Mouse (Mus musculus): Measurements from ENCODE around the gene Ppfibp2.
A peak's percentile ranks its signal among the peaks of the same experiment; 100 is the strongest.

Gene Ppfibp2

DNA sequence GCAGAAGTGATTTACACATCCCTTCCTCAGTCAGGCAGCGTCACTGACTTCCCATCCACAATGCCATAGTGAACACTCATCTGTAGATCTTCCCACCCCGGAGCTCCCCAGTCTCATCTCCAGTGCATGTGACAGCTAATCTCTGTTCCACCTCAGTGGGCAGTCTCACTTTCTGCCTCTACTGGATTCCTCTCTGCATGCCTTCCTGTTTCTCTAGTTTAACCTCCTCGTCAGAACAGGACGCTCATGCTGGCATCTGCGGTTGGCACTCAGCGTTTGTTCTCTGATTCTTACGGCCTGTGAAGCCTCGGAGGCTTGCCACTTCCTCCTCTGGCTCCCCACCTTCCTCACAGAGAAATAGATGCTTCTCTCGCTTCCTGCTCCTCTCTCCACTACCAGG lies 112.6 kb downstream of the Ppfibp2 start:
- DNase-seq = peak; percentile 28

DNA sequence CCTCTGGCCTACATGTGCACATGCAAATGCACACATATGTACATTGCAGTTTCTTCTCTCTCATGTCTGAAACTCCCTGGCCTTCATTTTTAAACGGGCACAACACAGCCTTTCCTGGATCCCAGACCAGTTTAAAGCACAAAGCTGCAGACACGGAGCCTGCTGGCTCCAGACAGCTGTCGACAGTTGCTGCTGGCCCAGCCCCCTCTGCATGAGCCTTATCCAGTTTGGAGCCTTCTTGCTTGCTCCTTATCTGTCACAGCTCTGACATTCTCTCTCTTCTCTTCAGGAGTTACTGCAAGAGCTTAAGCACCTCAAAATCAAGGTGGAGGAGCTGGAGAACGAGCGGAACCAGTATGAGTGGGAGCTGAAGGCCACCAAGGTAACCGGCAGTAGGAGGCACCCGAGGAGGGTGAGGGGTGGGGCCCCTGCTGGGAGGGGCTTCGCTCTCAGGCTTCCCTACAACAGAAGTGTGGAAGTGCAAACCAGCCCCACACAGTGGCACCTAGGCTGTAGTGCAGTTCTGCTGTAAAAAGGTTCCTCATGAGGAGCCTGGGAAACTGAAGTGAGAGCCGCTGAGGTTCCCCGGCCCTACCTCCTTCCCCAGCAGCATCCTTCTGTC lies 113.6 kb downstream of the Ppfibp2 start:
- DNase-seq = peak; percentile 62

DNA sequence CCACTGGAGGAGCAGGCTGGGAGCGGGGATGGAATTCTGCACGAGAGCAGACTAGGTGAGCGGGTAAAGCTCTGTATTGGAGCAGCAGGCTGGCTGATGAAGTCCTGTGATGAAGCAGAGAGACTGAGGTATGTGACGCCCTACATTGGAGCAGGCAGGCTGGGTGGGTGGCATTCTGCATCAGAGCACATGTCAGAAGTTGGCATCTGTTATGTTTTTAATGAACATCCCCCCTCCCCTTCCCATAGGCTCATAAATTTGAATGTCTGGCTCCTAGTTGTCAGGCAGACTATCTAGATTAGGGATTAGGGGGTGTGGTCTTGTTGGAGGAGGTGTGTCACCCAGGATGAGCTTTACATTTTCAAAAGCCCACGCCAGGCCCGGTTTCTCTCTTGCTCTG lies 117.7 kb downstream of the Ppfibp2 start:
- peak; percentile 27 for DNase-seq

DNA sequence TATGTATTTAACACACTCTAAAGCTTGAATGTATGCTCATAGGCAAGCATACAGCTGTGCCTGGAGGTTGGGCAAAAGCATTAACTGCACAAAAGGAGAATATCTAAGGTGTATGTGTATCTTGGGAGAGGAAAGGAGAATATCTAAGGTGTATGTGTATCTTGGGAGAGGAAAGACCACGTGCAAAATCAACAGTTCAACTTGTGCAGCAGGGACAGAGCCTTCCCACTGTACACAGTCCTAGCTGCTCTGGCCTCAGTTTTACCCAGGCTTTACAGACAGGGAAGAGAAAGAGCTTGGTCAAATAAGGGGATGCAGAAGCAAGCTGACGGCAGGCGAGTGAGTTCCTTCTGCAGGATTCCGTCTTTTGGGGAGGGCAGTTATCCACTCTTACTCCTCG lies 119.1 kb downstream of the Ppfibp2 start:
- no peak for DNase-seq

DNA sequence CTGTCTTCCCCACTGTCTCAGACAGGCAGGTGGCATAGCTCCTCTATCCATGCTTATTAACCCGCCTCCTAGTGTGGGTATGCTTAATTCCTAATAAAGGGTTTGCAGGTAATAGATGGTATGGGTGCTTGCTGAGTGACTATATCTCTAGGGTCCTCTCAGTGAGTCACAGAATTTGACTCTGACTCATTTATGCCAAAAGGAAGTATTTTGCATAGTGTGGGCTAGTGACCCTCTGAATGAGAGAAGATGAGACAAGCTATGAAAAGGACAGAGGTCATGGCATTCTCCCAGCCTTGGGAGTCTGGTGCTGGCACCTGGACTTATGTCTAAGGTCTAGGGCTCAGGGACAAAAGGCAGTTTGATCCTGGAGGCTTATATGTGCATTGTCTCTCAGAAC lies 125.8 kb downstream of the Ppfibp2 start:
- DNase-seq = no peak

DNA sequence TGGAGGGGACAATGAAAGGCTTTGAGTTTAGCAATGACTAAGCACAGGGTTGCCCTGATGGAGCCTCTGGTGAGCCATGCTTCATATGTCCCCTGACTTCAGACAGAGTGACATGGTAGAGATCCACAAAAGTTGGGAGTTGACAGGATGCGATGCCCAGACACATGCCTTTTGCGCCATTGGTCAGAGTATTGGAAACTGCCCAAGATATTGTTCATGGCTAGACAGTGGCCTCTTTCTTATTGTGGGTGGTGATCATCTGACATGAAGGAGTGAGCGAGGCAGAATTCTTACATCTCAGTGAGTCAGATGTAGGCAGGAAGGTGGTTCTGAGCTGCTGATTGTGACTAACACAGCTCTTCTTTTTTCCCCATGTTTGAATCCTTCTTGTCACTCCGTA lies 127.5 kb downstream of the Ppfibp2 start:
- DNase-seq = peak; percentile 18

DNA sequence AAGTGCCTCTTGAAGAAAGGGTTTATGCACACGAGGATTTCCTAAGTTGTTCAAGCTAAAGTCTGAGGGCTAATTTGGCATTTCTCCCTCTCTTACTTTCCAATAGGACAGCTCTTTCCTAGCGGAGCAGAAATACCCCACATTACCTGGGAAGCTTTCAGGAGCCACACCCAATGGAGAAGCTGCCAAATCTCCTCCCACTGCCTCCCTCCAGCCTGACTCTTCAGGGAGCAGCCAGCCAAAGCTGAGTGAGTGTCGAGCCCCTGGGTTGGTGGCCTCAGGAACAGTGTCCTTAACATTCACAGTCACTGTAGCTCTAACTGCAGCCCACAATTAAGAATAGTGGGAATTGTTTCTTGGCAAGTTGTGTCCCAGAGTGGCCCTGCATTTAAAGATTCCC lies 132.5 kb downstream of the Ppfibp2 start:
- DNase-seq = no peak

DNA sequence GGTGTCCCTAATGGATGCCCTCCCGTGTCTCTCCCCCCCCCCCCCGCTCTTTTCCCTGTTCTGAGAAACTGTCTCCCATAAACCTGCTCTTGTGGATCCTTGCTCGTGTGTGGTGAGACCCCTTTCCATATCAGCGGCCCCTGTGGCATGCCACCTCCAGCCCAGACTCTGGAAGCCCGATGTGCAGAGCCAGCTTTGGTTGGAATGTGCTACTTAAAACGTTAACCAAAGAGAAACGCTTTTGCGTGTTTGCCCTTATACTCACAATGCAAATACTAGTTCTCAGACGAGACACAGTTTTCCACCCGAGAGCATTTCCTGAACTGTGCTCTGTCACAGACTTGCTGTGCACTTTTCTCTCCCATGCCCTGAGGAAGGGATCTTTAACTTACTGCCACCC lies 135.6 kb downstream of the Ppfibp2 start:
- no peak for DNase-seq

DNA sequence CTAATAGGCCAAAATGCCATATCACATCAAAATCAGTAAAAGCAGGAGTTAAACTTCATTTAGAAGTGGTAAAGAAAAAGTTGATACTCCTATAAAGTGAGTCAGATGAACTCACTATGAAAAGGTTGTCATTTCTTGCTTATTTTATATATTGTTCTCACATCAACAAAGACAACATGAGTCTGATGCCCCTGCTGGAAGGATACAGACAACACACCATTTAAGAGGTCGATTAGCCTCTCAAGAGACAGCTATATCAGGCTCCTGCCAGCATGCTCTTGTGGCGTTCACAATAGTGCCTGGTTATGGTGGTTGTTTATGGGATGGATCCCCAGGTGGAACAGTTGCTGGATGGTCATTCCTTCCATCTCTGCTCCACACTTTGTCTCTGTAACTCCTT lies 138.2 kb downstream of the Ppfibp2 start:
- no peak for DNase-seq

DNA sequence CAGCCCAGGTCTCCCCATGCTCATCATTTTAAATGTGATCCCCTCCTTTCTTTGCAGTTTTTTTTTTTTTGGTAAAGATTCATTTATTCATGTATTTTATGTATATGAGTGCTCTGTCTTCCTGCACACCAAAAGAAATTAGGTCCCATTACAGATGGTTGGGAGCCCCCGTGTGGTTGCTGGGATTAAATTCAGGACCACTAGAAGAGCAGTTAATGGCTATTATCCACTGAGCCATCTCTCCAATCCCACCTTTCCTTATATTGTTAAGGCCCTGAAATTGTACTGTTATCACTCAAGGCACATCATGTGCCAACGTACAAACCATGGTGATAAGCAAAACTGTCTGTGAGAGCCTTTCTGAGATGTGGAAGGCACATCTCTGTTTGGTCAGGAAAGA lies 143.7 kb downstream of the Ppfibp2 start:
- DNase-seq = no peak

DNA sequence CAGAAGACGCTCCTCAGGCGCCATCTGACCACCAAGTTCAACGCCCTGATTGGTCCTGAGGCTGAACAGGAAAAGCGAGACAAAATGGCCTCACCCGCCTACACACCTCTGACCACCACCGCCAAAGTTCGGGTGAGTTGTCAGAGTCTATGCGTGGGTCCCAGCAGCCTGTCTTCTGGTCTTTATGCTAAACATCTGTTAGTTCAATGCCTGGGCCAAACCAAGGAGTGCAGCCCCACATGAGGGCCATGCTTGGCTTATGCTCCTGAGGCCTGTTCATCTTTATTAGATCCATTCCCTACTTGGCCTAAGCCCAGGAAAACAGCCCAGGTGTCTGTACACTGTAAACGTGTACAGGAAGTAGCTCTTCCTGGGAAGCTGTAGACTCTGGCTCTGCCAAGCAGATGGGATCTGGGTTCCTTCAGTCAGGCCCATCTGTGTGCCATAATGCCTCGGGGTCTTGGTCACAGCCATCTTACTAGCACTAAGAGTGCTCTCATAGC lies 148.0 kb downstream of the Ppfibp2 start:
- no peak for DNase-seq

DNA sequence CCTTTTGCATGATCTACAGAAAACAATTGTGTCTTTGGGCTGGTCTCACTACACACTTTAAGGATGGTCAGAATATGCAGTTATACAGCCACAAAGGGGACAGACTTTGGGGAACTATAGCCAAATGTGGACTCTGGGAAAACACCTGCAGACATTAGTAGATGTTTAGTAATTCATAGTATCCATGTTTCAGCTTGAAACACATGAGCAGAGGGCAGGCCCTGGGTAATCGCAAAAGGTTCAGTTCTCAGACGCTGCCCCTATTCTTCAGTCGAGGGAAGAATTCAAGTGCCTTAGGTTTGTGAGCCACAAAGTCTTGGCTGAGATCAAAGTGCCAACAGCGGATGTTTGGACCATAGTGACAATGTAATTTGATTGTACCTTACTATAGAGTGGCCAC lies 149.4 kb downstream of the Ppfibp2 start:
- DNase-seq = no peak

DNA sequence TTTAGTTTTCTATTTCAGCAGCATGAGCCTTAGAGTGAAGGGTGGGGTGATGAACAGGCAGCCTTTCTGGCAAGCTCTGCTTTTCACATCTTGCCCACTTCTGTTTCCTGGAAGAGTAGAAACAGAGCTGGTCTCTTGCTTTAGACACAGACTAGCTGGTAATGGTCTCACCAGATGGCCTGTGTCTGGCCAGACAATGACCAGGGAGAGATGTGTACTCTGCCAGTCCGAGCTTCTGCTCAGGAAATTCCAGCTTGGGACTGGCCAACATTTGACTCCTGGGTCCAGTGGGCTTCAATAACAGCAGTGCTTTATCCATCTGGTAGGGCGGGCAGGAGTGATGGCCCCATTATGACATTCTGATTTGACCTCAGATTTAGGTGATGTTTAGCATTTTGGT lies 150.1 kb downstream of the Ppfibp2 start:
- no peak for DNase-seq

DNA sequence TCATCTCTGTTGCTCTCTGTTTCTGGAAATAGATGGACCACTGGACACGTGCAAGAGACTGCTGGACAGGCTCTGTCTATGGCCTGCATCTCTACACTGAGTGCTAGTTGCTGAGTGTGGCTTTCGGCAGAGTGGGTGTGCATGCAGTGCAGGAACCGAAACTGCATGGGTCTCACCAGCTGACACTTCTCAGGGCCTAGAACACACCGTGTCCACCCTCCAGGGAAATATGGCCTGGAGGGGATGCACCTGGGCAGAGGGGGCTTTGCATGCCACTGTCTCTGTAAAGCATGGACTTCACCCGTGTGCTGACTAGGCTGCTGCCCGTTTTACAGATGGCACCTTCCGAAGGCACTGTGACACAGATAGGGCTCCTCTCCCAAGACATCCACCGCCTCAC lies 151.0 kb downstream of the Ppfibp2 start:
- DNase-seq = no peak

DNA sequence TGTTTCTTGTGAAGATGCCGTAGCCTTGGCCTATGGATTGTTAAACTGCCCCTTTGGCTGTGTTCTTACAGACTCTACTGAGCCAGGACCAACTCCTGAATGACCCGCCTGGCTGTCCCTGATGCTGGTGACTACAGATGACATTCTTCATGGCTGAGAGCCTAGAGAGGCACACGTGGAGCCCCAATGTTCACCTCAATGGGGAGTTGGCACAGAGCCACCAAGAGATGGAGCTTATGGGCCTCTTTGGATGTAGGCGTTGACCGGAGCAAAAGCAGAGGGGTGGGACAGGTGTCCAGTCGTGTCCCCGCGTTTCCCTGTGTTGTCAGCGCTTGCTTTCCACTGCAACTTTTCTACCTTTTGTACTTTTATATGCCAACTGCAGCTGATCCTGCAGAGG lies 152.5 kb downstream of the Ppfibp2 start:
- DNase-seq = no peak

DNA sequence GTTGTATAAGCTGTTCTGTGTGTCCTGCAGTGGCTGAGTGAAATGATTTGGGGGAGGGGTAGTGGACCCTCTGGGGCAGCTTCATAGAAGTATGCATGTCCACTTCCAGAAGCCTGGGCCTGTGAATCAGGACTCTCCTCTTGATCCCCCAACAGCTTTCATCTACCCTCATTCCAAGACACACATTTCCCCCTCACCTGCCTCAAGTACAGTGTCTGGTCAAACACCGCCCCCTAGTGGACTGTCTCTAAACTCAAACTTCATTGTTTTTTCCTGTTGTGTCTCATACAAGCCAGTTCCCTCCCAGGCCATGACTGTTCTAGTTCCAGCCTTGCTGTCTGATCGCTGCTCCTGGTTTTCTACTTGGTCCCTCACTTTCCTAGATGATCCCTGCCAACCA lies 152.9 kb downstream of the Ppfibp2 start:
- DNase-seq = no peak

DNA sequence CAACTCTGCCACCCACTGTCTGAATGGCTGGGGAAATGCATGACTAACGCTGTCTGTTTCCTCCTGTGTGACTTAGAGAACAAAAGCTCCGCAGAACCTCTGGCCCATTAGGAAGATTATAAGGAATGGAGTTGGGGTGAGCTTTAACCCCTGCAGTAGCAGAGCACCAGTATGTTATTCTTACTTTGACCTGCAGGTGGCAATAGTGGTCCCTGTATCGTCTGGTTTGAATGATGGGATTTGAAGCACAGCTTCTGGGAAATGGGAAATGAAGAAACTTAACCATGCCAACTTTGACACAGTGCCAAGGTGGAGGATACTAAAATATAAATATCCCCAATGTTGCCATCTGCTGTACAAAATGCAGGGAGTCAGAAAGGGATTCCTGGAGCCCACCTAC lies 154.3 kb downstream of the Ppfibp2 start:
- no peak for DNase-seq

DNA sequence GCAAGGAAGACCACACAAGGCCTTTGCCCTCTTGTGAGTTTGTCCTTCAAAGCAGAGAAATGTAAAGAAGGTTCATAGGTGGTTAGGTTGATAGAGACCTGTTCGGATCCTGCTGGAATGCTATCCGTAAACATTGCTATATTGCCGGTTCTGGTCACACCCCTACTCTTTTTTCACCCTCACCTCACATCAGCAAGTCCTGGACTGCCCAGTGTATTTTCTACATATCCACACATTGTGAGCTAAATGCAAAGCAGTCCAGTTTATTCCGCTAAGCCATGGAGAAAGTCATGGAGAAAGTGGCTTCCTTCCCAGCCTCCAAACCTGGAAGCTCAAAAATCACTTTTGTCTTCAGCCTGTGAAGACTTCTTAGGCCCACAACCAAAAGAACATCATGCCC lies 154.7 kb downstream of the Ppfibp2 start:
- no peak for DNase-seq

DNA sequence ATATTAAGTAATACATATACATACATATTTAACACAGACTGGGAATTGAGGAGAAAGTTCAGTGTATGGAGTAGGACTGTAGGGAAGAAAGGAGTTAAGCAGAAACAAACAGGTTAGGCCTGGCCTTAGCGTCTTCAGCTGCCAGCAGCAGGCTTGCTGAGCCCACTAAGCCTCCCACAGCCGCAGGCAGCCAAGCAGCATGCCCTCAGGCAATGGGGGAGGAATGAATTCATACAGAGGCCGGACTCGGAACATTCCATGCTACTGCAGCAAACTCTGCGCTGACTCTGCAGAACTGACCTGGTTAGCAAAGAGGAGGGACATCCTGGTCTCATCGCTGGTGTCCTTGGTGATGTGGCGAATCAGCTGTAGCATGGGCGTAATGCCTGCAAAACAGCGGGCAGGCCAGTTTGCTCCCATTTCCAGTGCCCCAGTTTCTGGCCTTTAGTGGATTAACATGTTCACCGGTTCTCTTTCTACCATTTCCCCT lies 157.1 kb downstream of the Ppfibp2 start:
- no peak for DNase-seq

DNA sequence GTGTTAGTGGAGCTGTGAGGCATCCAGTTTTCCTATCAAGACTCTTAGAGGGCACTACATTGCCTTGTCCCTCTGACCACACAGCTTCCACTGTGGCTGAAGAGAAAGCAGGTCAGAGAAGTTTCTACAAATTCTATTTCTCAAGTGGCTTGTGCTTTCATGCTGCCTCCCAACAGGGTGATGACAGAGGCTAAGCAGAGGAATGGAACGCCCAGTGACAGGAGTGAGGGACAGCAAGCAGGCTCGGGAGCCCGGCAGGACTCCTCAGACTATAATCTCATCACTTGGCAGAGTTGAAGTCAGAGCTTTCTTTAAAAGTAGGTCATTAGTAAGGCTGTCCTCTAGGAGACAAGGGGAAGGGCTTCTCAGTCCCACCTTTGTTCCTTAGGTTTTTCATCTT lies 160.9 kb downstream of the Ppfibp2 start:
- no peak for DNase-seq

DNA sequence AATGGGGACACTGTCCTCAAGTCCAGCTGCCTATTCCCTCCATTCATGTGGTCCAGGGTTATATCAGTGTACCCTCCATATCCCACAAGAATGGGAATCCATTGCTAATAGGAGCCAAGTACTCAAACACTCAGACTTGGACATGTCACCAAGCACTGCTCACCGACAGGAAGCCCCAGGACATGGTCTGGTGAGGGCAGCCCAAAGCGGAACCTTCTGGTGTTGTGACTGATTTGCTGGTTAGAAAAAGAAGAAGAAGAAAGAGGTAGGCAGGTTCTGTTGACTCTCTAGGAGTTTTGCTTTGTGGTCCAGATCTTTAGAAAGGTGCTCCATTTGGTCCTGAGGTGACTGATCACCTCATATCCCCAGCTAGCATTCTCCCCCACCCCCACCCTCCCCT lies 161.7 kb downstream of the Ppfibp2 start:
- no peak for DNase-seq

DNA sequence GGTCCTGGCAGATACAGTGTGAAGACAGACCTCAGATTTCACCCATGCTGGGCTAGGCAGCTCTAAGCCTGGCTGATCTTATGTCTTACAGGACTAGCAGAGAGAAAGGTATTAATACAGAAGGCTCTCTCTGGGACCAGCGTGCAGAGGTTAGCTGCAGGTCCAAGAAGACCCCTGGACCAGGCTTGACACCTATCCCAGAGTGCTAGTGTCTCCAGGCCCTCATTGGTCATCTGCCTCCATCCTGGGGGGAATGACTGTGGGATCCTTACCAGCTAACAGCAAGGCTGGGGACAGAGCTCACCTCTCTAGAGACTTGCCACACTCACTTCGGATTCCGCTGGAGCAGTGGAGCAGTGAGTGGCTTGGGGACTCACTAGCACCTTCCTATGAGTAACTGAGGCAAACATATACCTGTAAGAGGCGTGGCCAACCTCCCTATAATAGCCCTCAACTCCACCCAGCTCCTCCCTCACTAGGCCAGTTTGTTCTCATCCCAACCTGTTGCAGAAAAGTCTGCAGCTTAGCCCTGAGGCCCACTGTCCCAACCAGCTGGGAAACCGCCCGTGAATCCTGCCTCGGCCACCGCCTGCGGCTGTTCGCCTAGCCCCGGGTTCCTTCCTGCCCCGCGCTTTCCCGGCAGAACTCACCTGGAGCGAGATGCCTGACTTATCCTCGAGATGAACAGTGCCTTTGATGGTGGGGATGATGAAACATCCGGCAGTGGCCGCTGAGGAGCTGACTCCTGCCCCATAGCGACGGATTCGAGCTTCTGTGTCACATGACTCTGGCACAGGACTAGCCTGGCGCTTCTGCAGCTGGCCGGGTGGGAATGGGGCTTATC lies 162.5 kb downstream of the Ppfibp2 start, which contains the start of gene Cyb5r2:
TSS of gene Cyb5r2 (minus strand) at position 725 of the 844 bp plus-strand sequence.
- DNase-seq = no peak

DNA sequence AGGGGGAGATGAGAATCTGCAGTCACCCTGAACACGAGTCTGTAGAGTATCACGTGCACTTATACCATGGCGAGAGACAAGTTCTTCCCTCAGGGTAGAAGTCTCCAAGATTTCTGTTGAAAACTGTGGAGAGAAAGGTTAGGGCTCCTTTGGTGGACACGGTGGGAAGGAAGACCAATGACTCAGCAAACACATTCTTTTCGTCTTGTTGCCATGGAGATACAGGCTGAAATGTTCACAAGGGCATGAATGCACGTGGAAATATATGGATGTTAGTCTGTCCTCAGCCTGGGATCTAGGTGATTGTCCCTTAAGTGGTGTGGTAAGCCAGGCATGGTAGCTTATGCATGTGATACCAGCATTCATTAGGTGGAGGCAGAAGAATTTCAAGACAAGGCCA lies 175.8 kb downstream of the Ppfibp2 start:
- no peak for DNase-seq

DNA sequence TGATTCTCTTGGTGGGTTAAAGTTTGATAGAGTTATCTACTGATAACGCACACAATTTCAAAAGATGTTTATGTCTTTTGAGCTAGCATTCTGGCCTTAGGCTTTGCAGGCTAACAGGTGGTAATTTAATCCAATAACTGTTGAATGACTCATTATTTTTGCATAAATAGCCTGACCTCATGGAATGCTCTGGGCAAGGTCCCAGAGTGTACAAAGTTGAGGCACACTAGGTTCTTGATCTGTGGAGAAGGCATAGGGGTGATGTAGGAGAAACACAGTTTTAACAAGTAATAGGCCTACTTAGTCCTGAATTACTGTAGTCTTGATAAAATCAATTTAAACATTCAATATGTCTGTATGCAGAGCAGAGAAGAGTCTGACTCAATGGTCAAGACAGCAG lies 183.2 kb downstream of the Ppfibp2 start:
- no peak for DNase-seq

All from layer of hippocampus, adult 9-11 months (tissue).